Mouse (Mus musculus) CH12.LX (cell line): ENCODE results near the gene Col25a1. TPM values are rescaled to one million over a fixed set of nuclear protein-coding genes. Genes with fewer than 3 reads are reported as not detected.

Experiments
- DNase-seq: peaks from one replicate; pipeline ENCODE4 v3.0.0-alpha.2; 2013; ENCODE audit errors: extremely low read depth
- H3K27ac ChIP-seq: 2 replicates; pipeline ENCODE4 v1.5.1; 2012; ENCODE audit warnings: low read depth, mild to moderate bottlenecking, control low read depth, moderate library complexity; ENCODE audit not compliant: insufficient read depth
- H3K27me3 ChIP-seq: replicated peaks from 2 replicates; pipeline ENCODE3; 2012; ENCODE audit warnings: inconsistent platforms
- H3K36me3 ChIP-seq, 2 experiments: replicated peaks in 1 of 2; 2 replicates each; pipeline versions ENCODE3 to v1.6.1; 2012; ENCODE audit warnings: inconsistent platforms in 1 of 2, low read length in 1 of 2, mild to moderate bottlenecking in 1 of 2, mixed read lengths in 1 of 2, moderate library complexity in 1 of 2; ENCODE audit not compliant: control insufficient read depth in 1 of 2, insufficient read depth in 1 of 2
- H3K4me1 ChIP-seq, 2 experiments: 2 replicates each; pipeline ENCODE4 v1.6.1; 2012; ENCODE audit warnings: inconsistent platforms in 1 of 2, moderate library complexity in 1 of 2; ENCODE audit not compliant: insufficient read depth in 2 of 2, control insufficient read depth in 1 of 2
- H3K4me2 ChIP-seq: 2 replicates; pipeline ENCODE4 v1.6.1; 2012; ENCODE audit warnings: low read depth, mild to moderate bottlenecking, control low read depth; ENCODE audit not compliant: poor library complexity, insufficient read depth, severe bottlenecking
- H3K4me3 ChIP-seq, 3 experiments: fragments of 150-350 bp in 1 of 3; sonication (generic) in 1 of 3; replicated peaks in 1 of 3; 2 replicates each; pipeline versions ENCODE3 to v1.5.1; 2011 to 2012; ENCODE audit warnings: low read depth in 2 of 3, low read length in 2 of 3, mild to moderate bottlenecking in 2 of 3, moderate library complexity in 2 of 3, control low read depth in 1 of 3, improper control_type of control experiment in 1 of 3, inconsistent platforms in 1 of 3, mixed read lengths in 1 of 3; ENCODE audit not compliant: poor library complexity in 1 of 3
- H3K79me2 ChIP-seq: replicated peaks from 2 replicates; pipeline ENCODE4 v1.6.1; 2012; ENCODE audit warnings: mild to moderate bottlenecking, moderate library complexity; ENCODE audit not compliant: control insufficient read depth, poor library complexity, insufficient read depth, severe bottlenecking; ENCODE audit errors: extremely low read depth
- H3K9ac ChIP-seq: 2 replicates; pipeline ENCODE4 v1.6.1; 2012; ENCODE audit warnings: low read depth, mild to moderate bottlenecking, control low read depth, moderate library complexity; ENCODE audit not compliant: insufficient read depth
- H3K9me3 ChIP-seq: replicated peaks from 2 replicates; pipeline ENCODE3; 2012; ENCODE audit warnings: low read length, inconsistent platforms, mixed read lengths
- BHLHE40 ChIP-seq: IDR thresholded peaks from 2 replicates; pipeline ENCODE4 v1.6.1; 2011; ENCODE audit warnings: mild to moderate bottlenecking, low read depth, low read length, improper control_type of control experiment
- CHD2 ChIP-seq: IDR thresholded peaks from 2 replicates; pipeline ENCODE4 v1.6.1; 2011; ENCODE audit warnings: low read length, improper control_type of control experiment
- CTCF ChIP-seq, 2 experiments: IDR thresholded peaks in 1 of 2; conservative IDR thresholded peaks in 1 of 2; 2 replicates each; pipeline ENCODE4 v1.5.1; 2011 to 2012; ENCODE audit warnings: low read depth in 2 of 2, low read length in 2 of 2, improper control_type of control experiment in 1 of 2, inconsistent platforms in 1 of 2, mild to moderate bottlenecking in 1 of 2, moderate library complexity in 1 of 2
- ELF1 ChIP-seq: IDR thresholded peaks from 2 replicates; pipeline ENCODE4 v1.6.1; 2014; ENCODE audit warnings: low read depth, mild to moderate bottlenecking, inconsistent platforms, low read length, improper control_type of control experiment
- EP300 ChIP-seq: IDR thresholded peaks from 2 replicates; pipeline ENCODE4 v1.6.1; 2011; ENCODE audit warnings: low read length, improper control_type of control experiment
- GABPA ChIP-seq: IDR thresholded peaks from 2 replicates; pipeline ENCODE4 v1.6.1; 2012; ENCODE audit warnings: low read depth, low read length, improper control_type of control experiment, inconsistent platforms; ENCODE audit not compliant: insufficient replicate concordance
- HCFC1 ChIP-seq: IDR thresholded peaks from 2 replicates; pipeline ENCODE4 v1.6.1; 2012; ENCODE audit warnings: low read depth, mild to moderate bottlenecking, inconsistent platforms, low read length, improper control_type of control experiment
- IRF4 ChIP-seq: IDR thresholded peaks from 2 replicates; pipeline ENCODE4 v1.6.1; 2014; ENCODE audit warnings: low read depth, mild to moderate bottlenecking, inconsistent platforms, low read length, improper control_type of control experiment
- JUN ChIP-seq: IDR thresholded peaks from 2 replicates; pipeline ENCODE4 v1.6.1; 2011; ENCODE audit warnings: low read depth, mild to moderate bottlenecking, low read length, improper control_type of control experiment, moderate library complexity; ENCODE audit not compliant: insufficient read depth
- MAFK ChIP-seq: IDR thresholded peaks from 2 replicates; pipeline ENCODE4 v1.6.1; 2011; ENCODE audit warnings: low read length, improper control_type of control experiment; ENCODE audit not compliant: insufficient replicate concordance
- MAX ChIP-seq: IDR thresholded peaks from 2 replicates; pipeline ENCODE4 v1.6.1; 2011; ENCODE audit warnings: low read length, improper control_type of control experiment
- MAZ ChIP-seq: IDR thresholded peaks from 2 replicates; pipeline ENCODE4 v1.6.1; 2012; ENCODE audit warnings: low read depth, mild to moderate bottlenecking, inconsistent platforms, low read length, improper control_type of control experiment, moderate library complexity
- NRF1 ChIP-seq: IDR thresholded peaks from 2 replicates; pipeline ENCODE4 v1.6.1; 2014; ENCODE audit warnings: low read depth, mild to moderate bottlenecking, inconsistent platforms, low read length, improper control_type of control experiment, moderate library complexity
- PAX5 ChIP-seq: IDR thresholded peaks from 2 replicates; pipeline ENCODE4 v1.6.1; 2012; ENCODE audit warnings: low read length, inconsistent platforms, mixed read lengths
- POLR2A ChIP-seq: IDR thresholded peaks from 2 replicates; pipeline ENCODE4 v1.6.1; 2011; ENCODE audit warnings: low read depth, mild to moderate bottlenecking, improper control_type of control experiment, low read length
- POLR2AphosphoS2 ChIP-seq: IDR thresholded peaks from 2 replicates; pipeline ENCODE4 v1.6.1; 2011; ENCODE audit warnings: low read depth, low read length, improper control_type of control experiment
- RCOR1 ChIP-seq: conservative IDR thresholded peaks from 2 replicates; pipeline ENCODE4 v1.6.1; 2012; ENCODE audit warnings: low read depth, mild to moderate bottlenecking, inconsistent platforms, low read length, improper control_type of control experiment
- TCF12 ChIP-seq: IDR thresholded peaks from 2 replicates; pipeline ENCODE4 v1.6.1; 2014; ENCODE audit warnings: low read depth, mild to moderate bottlenecking, inconsistent platforms, low read length, improper control_type of control experiment
- USF1 ChIP-seq: IDR thresholded peaks from 2 replicates; pipeline ENCODE4 v1.6.1; 2014; ENCODE audit warnings: low read depth, mild to moderate bottlenecking, inconsistent platforms, low read length, improper control_type of control experiment
- USF2 ChIP-seq: conservative IDR thresholded peaks from 2 replicates; pipeline ENCODE4 v1.6.1; 2011; ENCODE audit warnings: low read depth, low read length, improper control_type of control experiment
- ZC3H11A ChIP-seq: IDR thresholded peaks from 2 replicates; pipeline ENCODE4 v1.6.1; 2012; ENCODE audit warnings: low read depth, mild to moderate bottlenecking, inconsistent platforms, low read length, improper control_type of control experiment
- ZKSCAN1 ChIP-seq: IDR thresholded peaks from 2 replicates; pipeline ENCODE4 v1.6.1; 2012; ENCODE audit warnings: low read depth, inconsistent platforms, low read length, improper control_type of control experiment, borderline replicate concordance
- ZMIZ1 ChIP-seq: IDR thresholded peaks from 2 replicates; pipeline ENCODE4 v1.6.1; 2012; ENCODE audit warnings: low read depth, mild to moderate bottlenecking, inconsistent platforms, low read length, improper control_type of control experiment
- dilution Hi-C: fragments of 300-500 bp; cut with MboI; formaldehyde crosslinking; loops from 2 replicates; pipeline ENCODE4 v1.14.3; 2020; ENCODE audit warnings: low sequenced_read_pairs; ENCODE audit not compliant: extremely low pct_unique_long_range_greater_than_20kb, extremely low pct_ligation_motif_present
- in situ Hi-C: fragments of 300-500 bp; cut with MboI; formaldehyde crosslinking; loops from 3 replicates; pipeline ENCODE4 v1.14.3; 2019; ENCODE audit warnings: low sequenced_read_pairs, low pct_ligation_motif_present, low pct_unique_long_range_greater_than_20kb, mixed read lengths
- polyA plus RNA-seq: library from polyadenylated mRNA; unstranded; fragments of >175 nt; gene quantifications from 2 replicates; pipeline ENCODE4 v1.2.1, GENCODE M21; 2012; ENCODE audit warnings: low read depth; ENCODE audit not compliant: insufficient read length
- total RNA-seq, 2 experiments: library from RNA; depleted of rRNA; stranded (reverse); fragments of 300-350 nt in 1 of 2; fragments of >200 nt in 1 of 2; gene quantifications; 2 replicates each; pipeline ENCODE4 v1.2.3; 2012 to 2014

The Col25a1 gene
- total and polyA plus RNA-seq, 3 experiments = not detected

DNA sequence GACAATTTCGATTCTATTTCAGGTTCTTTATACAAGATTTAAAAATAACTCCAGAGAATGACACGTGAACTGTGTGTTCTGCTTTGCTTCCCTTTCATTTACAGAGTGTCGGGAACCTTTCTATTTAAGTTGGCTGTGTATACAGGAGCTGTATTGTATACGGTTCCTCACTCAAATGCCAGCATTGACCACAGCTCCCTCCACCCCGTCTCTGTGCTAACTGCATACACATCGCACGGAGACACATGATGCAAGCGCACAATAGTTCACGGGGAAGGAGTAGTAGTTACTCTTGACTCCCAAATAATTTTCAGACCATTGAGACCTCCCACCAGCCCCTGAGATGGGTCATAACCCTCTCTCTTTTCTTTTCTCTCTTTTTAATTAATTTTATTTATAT, 197.6 kb downstream of the Col25a1 start:
- in situ Hi-C loops (no loop called here), dilution Hi-C loops (no loop called here)
- Histone ChIP-seq H3K9me3 (no peaks in the 10 kb centered on the region), H3K4me3 (no peak overlapping the region), H3K4me1 (peaks cover 0 to 19% of the 10 kb centered on the region in 2 experiments; a peak in 2 of 4 replicates), H3K36me3 (no peaks in the 10 kb centered on the region), H3K79me2 (no peaks in the 10 kb centered on the region), H3K4me2 (no peak overlapping the region), H3K27ac (no peak overlapping the region), H3K9ac (no peak overlapping the region), H3K27me3 (no peaks in the 10 kb centered on the region)
- no peak for DNase-seq
- TF ChIP-seq POLR2AphosphoS2 (no peak), CHD2 (no peak), IRF4 (no peak), PAX5 (no peak), USF1 (no peak), RCOR1 (no peak), HCFC1 (no peak), BHLHE40 (no peak), EP300 (no peak)

DNA sequence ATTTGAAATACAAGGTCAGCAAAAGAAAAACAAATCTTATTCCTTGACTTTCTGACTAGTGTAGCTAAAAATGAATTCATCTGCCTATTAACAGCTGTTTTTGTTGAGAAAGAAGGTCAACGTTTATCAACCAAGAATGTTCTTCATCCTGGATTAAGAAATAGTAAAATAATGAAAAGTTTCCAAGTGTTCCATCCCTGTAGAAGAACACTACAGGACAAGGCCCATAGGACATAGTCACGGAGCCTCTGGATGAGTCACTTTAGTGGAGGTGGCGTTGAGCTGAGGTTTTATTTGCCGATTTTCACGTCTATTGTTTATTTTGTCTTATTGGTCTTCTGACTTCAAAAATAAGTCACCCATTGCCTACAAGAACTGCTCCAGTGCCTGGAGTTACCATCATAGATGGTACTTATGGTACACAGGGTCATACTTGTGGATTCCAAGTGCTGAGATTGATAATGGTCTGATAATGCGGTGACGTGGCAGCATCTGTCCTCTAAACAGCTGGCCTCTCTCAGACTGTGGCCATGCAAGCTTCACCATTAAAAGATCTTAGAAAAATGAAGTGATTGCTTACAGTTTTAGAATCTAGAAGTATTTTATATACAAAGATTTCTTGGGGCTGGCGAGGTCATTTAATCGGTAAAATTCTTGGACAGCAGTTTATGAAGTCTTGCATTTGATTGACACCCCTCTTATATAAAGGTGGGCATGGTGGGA, 198.7 kb downstream of the Col25a1 start:
- H3K4me2 ChIP-seq = no peak overlapping the region
- no peak overlapping the region for H3K9ac ChIP-seq
- peaks cover 0 to 19% of the 10 kb centered on the region in 2 experiments; a peak in 2 of 4 replicates for H3K4me1 ChIP-seq
- DNase-seq = no peak
- H3K9me3 ChIP-seq = no peaks in the 10 kb centered on the region
- no peak overlapping the region for H3K27ac ChIP-seq
- no peak overlapping the region for H3K4me3 ChIP-seq
- no peaks in the 10 kb centered on the region for H3K79me2 ChIP-seq
- in situ Hi-C loops = no loop called here
- H3K36me3 ChIP-seq = no peaks in the 10 kb centered on the region
- H3K27me3 ChIP-seq = no peaks in the 10 kb centered on the region
- TF ChIP-seq ELF1 = no peak
- no peak for TF ChIP-seq NRF1
- no peak for TF ChIP-seq CHD2
- no peak for TF ChIP-seq ZMIZ1
- no peak for TF ChIP-seq POLR2A
- TF ChIP-seq TCF12 = no peak
- no peak for TF ChIP-seq JUN
- no peak for TF ChIP-seq MAZ
- no peak for TF ChIP-seq USF2
- TF ChIP-seq CTCF (conservative IDR thresholded peaks at IDR 0.05 in 1 of 2, IDR thresholded peaks at IDR 0.05 in 1 of 2; ENCODE audit: low read depth in 2 of 2, low read length in 2 of 2) = no peak
- TF ChIP-seq GABPA = no peak
- TF ChIP-seq ZKSCAN1 = no peak
- TF ChIP-seq MAFK = no peak
- TF ChIP-seq USF1 = no peak
- TF ChIP-seq RCOR1 = no peak
- no peak for TF ChIP-seq BHLHE40
- no peak for TF ChIP-seq ZC3H11A
- no peak for TF ChIP-seq MAX
- dilution Hi-C loops = no loop called here
